Comparison of ENCODE assay signal across 8 mouse cellular contexts in genomic region chr6:72616643-72617288, GRCm38 (mm10). TPM values are rescaled to one million over a fixed set of nuclear protein-coding genes. Genes with fewer than 3 reads are reported as not detected.
DNase-seq lines count a peak whose midpoint lies in the region; ATAC-seq and TF ChIP-seq lines count a peak whose summit lies in the region.

Gene Tgoln1, minus strand, starts transcription at chr6:72617000.

- TF ChIP-seq POLR2A in bone marrow macrophage, adult 2 months (IDR thresholded peaks at IDR 0.05; ENCODE audit: borderline replicate concordance, low read depth, low read length) = 0 out of 2 replicates have a peak, but pooled peaks have one; percentile 28
- TF ChIP-seq POLR2A in embryonic fibroblast, embryonic 13.5 days (IDR thresholded peaks at IDR 0.05; ENCODE audit: low read depth, low read length) = peak; percentile 89

- H3K36me3 ChIP-seq in heart, embryonic 10.5 days = peaks cover 21% of the 10 kb centered on the region
- peaks cover 20% of the 10 kb centered on the region for H3K36me3 ChIP-seq in kidney, embryonic 15.5 days

- no peaks in the 10 kb centered on the region for H3K27me3 ChIP-seq in heart, embryonic 10.5 days (ENCODE audit: insufficient read depth, poor library complexity, severe bottlenecking)
- no peaks in the 10 kb centered on the region for H3K27me3 ChIP-seq in kidney, embryonic 15.5 days

- ATAC-seq in kidney, embryonic 15.5 days (replicated peaks; ENCODE audit: low FRiP score) = peak; percentile 95
- ATAC-seq in monocyte, adult 5-6 weeks (replicated peaks; ENCODE audit: insufficient number of reproducible peaks, low FRiP score, low TSS enrichment, poor library complexity, severe bottlenecking) = peak; percentile 98

- TF ChIP-seq CTCF in bone marrow macrophage, adult 2 months (IDR thresholded peaks at IDR 0.05; ENCODE audit: low read depth, low read length) = no peak
- no peak for TF ChIP-seq CTCF in embryonic fibroblast, embryonic 13.5 days (IDR thresholded peaks at IDR 0.05; ENCODE audit: borderline replicate concordance, insufficient read depth, low read length)

- DNase-seq in A20 (ENCODE audit: low read depth, low spot score) (peak; percentile 90), liver (peak; percentile 95)
- peak; percentile 96 for DNase-seq in heart, embryonic 10.5 days (ENCODE audit: low spot score)
- DNase-seq in spleen, postnatal 4 days (ENCODE audit: low spot score in 2 of 2) = peak; percentile 93 to 95

- H3K4me1 ChIP-seq in bone marrow macrophage, adult 2 months (ENCODE audit: control insufficient read depth, insufficient read depth, low read length) = peaks cover 8% of the 10 kb centered on the region; the same call in 1 of the 2 replicates
- H3K4me1 ChIP-seq in embryonic fibroblast, embryonic 13.5 days (ENCODE audit: control insufficient read depth, insufficient read depth, low read length) = no peaks in the 10 kb centered on the region
- H3K4me1 ChIP-seq in heart, embryonic 10.5 days = peaks cover 30% of the 10 kb centered on the region
- H3K4me1 ChIP-seq in kidney, embryonic 15.5 days = peaks cover 48% of the 10 kb centered on the region

- H3K4me2 ChIP-seq in kidney, embryonic 15.5 days = peak within 1 kb of the TSS; percentile 92

- no peaks in the 10 kb centered on the region for H3K9me3 ChIP-seq in heart, embryonic 10.5 days
- H3K9me3 ChIP-seq in kidney, embryonic 15.5 days (replicated peaks) = no peaks in the 10 kb centered on the region

- peak within 1 kb of the TSS; percentile 85 for H3K27ac ChIP-seq in bone marrow macrophage, adult 2 months (ENCODE audit: insufficient read depth, low read depth, low read length)
- H3K27ac ChIP-seq in embryonic fibroblast, embryonic 13.5 days (ENCODE audit: insufficient read depth, low read length) = peak within 1 kb of the TSS; percentile 71
- peak within 1 kb of the TSS; percentile 92 for H3K27ac ChIP-seq in heart, embryonic 10.5 days
- peak within 1 kb of the TSS; percentile 85 for H3K27ac ChIP-seq in kidney, embryonic 15.5 days

- peak within 1 kb of the TSS; percentile 56 for H3K9ac ChIP-seq in kidney, embryonic 15.5 days

- WGBS in heart, embryonic 10.5 days = under 1% methylated on average over 41 of the region's 41 CpGs
- WGBS in kidney, embryonic 15.5 days = under 1% methylated on average over 41 of the region's 41 CpGs

- H3K4me3 ChIP-seq in bone marrow macrophage, adult 2 months (ENCODE audit: insufficient read depth, low read length) = peak within 1 kb of the TSS; percentile 91
- peak within 1 kb of the TSS; percentile 96 for H3K4me3 ChIP-seq in embryonic fibroblast, embryonic 13.5 days (ENCODE audit: insufficient read depth, low read length)
- H3K4me3 ChIP-seq in heart, embryonic 10.5 days = peak within 1 kb of the TSS; percentile 86
- H3K4me3 ChIP-seq in kidney, embryonic 15.5 days (replicated peaks) = peak within 1 kb of the TSS; percentile 94

RNA-seq across cellular contexts. Expression of gene Tgoln1, which starts in this region (rescaled TPM):
- polyA plus RNA-seq in bone marrow macrophage, adult 2 months (2012; ENCODE audit: insufficient read depth, insufficient read length, missing spikeins) = 80.0 and 87.9 TPM in 2 replicates
- 50.0 and 52.7 TPM in 2 replicates for polyA plus RNA-seq in embryonic fibroblast, embryonic 13.5 days (2011; ENCODE audit: insufficient read length, low read depth, missing spikeins)
- 27.9 and 29.1 TPM in 2 replicates for polyA plus RNA-seq in heart, embryonic 10.5 days (2016; fragmentation: Nextera tagmentation; extraction: Ambion mirVana)
- 37.5 and 39.5 TPM in 2 replicates for polyA plus RNA-seq in kidney, embryonic 15.5 days (2015; fragmentation: Nextera tagmentation; extraction: Ambion mirVana)
- total RNA-seq in monocyte, adult 5-6 weeks (2017) = 123 to 195 TPM (median 136 TPM) in 3 replicates

Comparison
In these comparisons a context has a peak if more than half of its experiments do, and no peak if none do; other contexts are left out.
1. Peak in every context shown above with its lines: DNase-seq, ATAC-seq, H3K4me3 ChIP-seq and H3K27ac ChIP-seq.